Mouse (Mus musculus): Measurements from ENCODE around the gene Tst. TPM values are rescaled to one million over a fixed set of nuclear protein-coding genes. Genes with fewer than 3 reads are reported as not detected.

The Tst gene
- total and polyA plus RNA-seq, 2 experiments from 2014 or later, result 36.6 to 40.1 TPM

- WGBS, result 88% methylated on average over 13 of the region's 13 CpGs
- Histone ChIP-seq H3K4me2 (ENCODE audit: low read depth) (peak overlapping the region; percentile 84), H3K27ac (ENCODE audit: low read depth, low read length) (no peak overlapping the region; the same call in 1 of the 2 replicates), H3K4me3 (ENCODE audit: low read depth, low read length) (peak overlapping the region; percentile 71; the same call in 1 of the 2 replicates), H3K9me3 (ENCODE audit: low read length) (no peaks in the 10 kb centered on the region), H3K36me3 (ENCODE audit: insufficient read depth) (peaks cover 29% of the 10 kb centered on the region), H3K27me3 (ENCODE audit: insufficient read depth, low read length) (no peaks in the 10 kb centered on the region), H3K4me1 (ENCODE audit: insufficient read depth) (peaks cover 12% of the 10 kb centered on the region), H3K9ac (0 out of 2 replicates have a peak overlapping the region, but pooled peaks have one; percentile 85)
- DNase-seq (no peak), ATAC-seq (no peak)
- no peak for TF ChIP-seq CTCF (IDR thresholded peaks at IDR 0.05; ENCODE audit: low read depth)
Measured at GRCm38 (mm10) chr15:78429871-78430622, 24.3 kb upstream of the Tst start.

DNA sequence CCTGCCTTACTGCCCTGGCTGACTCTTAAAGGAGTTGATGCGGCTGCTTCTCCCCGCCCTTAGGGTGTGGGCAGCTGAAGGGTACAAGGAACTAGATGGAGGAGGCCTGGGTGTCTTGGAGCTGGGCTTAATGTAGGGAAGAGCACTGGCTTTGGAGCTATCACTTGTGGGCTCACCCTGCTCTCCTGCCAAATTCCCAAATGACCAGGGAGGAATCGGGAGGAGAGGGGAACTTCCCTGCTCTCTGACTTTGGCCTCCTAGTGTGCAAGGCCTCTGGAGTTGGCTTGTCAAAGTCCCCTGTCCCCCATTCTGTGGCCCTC is 23.4 kb upstream of the Tst start:
- Histone ChIP-seq H3K9me3 (ENCODE audit: low read length) (no peaks in the 10 kb centered on the region), H3K9ac (peak overlapping the region; percentile 85), H3K4me2 (ENCODE audit: low read depth) (peak overlapping the region; percentile 84), H3K27me3 (ENCODE audit: insufficient read depth, low read length) (no peaks in the 10 kb centered on the region), H3K4me3 (ENCODE audit: low read depth, low read length) (peak overlapping the region; percentile 71), H3K27ac (ENCODE audit: low read depth, low read length) (peak overlapping the region; percentile 54), H3K4me1 (ENCODE audit: insufficient read depth) (peaks cover 12% of the 10 kb centered on the region), H3K36me3 (ENCODE audit: insufficient read depth) (peaks cover 20% of the 10 kb centered on the region)
- ATAC-seq, result no peak
- 0% methylated on average over 3 of the region's 3 CpGs for WGBS
- TF ChIP-seq CTCF (IDR thresholded peaks at IDR 0.05; ENCODE audit: low read depth), result no peak
- DNase-seq, result no peak

DNA sequence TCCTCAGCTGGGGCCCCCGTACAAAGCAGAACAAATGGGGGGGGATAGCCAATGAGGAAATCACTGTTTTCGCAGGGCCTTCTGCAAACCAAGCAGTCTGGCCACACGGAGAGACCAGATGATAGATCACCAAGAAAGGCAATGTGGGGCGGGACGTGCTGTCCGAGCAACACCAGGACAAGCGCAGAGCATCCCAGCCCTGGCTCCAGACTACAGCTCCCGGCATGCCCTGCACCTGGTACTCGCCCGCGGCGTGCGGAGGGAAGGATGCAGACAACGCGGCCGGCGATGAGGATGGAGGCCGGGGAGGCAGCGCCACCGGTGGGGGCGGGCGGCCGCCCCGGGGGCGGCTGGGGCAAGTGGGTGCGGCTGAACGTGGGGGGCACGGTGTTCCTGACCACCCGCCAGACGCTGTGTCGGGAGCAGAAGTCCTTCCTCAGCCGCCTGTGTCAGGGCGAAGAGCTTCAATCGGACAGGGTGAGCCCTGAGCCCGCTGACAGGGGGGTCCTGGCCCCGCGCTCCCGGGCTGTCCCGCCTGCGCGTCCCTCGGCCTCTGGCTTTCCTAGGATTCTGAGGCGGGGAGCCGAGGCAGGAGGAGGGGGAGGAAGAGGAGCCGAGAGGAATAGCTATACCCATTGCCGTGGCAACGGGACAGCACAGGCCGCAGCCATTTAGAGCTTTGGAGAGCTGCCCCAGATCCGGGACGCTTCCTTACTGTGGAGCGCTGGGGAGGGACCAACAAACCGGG is 22.9 kb upstream of the Tst start, which contains the start of gene Kctd17:
Gene Kctd17 (plus strand): TSS at position 174 of the 748 bp plus-strand sequence.
- peak within 1 kb of the TSS; percentile 54 for H3K27ac ChIP-seq (ENCODE audit: low read depth, low read length)
- H3K9ac ChIP-seq, result peak within 1 kb of the TSS; percentile 85
- peak within 1 kb of the TSS; percentile 71 for H3K4me3 ChIP-seq (ENCODE audit: low read depth, low read length)
- 4% methylated on average over 52 of the region's 52 CpGs for WGBS
- H3K36me3 ChIP-seq (ENCODE audit: insufficient read depth), result peaks cover 14% of the 10 kb centered on the region
- peak; percentile 93 for ATAC-seq
- H3K4me1 ChIP-seq (ENCODE audit: insufficient read depth), result peaks cover 12% of the 10 kb centered on the region
- H3K4me2 ChIP-seq (ENCODE audit: low read depth), result peak within 1 kb of the TSS; percentile 84
- no peaks in the 10 kb centered on the region for H3K9me3 ChIP-seq (ENCODE audit: low read length)
- H3K27me3 ChIP-seq (ENCODE audit: insufficient read depth, low read length), result no peaks in the 10 kb centered on the region
- TF ChIP-seq CTCF (IDR thresholded peaks at IDR 0.05; ENCODE audit: low read depth), result no peak
- DNase-seq, result peak; percentile 81

- Histone ChIP-seq H3K9ac (no peak overlapping the region), H3K4me3 (ENCODE audit: low read depth, low read length) (no peak overlapping the region), H3K4me2 (ENCODE audit: low read depth) (no peak overlapping the region), H3K4me1 (ENCODE audit: insufficient read depth) (peaks cover 12% of the 10 kb centered on the region), H3K36me3 (ENCODE audit: insufficient read depth) (no peaks in the 10 kb centered on the region), H3K9me3 (ENCODE audit: low read length) (no peaks in the 10 kb centered on the region), H3K27me3 (ENCODE audit: insufficient read depth, low read length) (0 out of 2 replicates have a peak, but pooled peaks cover 6% of the 10 kb centered on the region), H3K27ac (ENCODE audit: low read depth, low read length) (no peak overlapping the region)
- no peak for TF ChIP-seq CTCF (IDR thresholded peaks at IDR 0.05; ENCODE audit: low read depth)
- ATAC-seq (no peak), DNase-seq (no peak)
- WGBS, result 68% methylated on average over 4 of the region's 4 CpGs
Measured at GRCm38 (mm10) chr15:78425230-78425629, 19.5 kb upstream of the Tst start.

- no peak overlapping the region for H3K4me3 ChIP-seq (ENCODE audit: low read depth, low read length)
- ATAC-seq, result no peak
- WGBS, result 29% methylated on average over 11 of the region's 11 CpGs
- 0 out of 2 replicates have a peak, but pooled peaks cover 6% of the 10 kb centered on the region for H3K27me3 ChIP-seq (ENCODE audit: insufficient read depth, low read length)
- no peak for DNase-seq
- no peaks in the 10 kb centered on the region for H3K9me3 ChIP-seq (ENCODE audit: low read length)
- H3K4me1 ChIP-seq (ENCODE audit: insufficient read depth), result peaks cover 5% of the 10 kb centered on the region
- no peak overlapping the region for H3K4me2 ChIP-seq (ENCODE audit: low read depth)
- no peak overlapping the region for H3K27ac ChIP-seq (ENCODE audit: low read depth, low read length)
- H3K36me3 ChIP-seq (ENCODE audit: insufficient read depth), result no peaks in the 10 kb centered on the region
- TF ChIP-seq CTCF (IDR thresholded peaks at IDR 0.05; ENCODE audit: low read depth), result no peak
- no peak overlapping the region for H3K9ac ChIP-seq
Measured at GRCm38 (mm10) chr15:78424507-78424906, 18.8 kb upstream of the Tst start.

DNA sequence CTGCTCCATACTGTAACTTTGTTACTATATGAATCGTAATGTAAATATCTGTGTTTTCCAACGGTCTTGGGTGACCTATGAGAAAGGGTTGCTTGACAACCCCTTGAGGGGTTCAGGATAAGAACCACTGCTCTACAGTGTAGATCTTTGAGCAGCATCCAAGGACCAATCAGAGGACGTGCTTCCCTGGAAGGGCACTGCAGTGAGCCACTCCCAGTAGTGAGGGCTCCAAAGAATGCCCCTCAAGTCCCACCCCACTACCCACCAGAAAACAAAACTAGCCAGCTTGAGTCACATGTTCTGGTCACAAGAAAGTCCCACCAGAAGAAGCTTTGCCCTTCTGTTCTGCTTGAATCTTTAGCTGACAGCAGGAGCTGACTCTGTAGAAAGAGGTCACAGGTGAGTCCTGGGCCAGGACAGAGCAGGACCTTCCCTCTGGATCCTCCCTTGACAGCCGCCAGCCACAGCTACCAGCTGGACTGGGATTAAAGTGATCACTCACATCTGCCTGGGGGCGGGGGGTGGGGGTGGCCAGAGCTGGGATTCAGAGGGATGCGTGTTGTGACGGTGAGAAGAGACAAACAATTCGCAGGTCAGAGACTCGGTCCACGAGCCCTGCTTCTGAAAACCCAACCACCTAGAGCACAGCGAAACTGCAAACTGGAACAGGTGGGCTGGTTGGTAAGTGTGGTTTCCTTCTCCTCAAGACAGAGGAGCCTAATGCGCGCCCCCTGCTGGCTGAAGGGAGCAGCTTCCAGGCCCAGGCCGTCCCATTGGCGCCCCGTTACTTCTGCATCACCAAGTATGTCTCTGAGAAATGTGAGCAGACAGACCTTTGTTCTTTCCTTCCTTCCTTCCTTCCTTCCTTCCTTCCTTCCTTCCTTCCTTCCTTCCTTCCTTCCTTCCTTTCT is 16.6 kb upstream of the Tst start:
- no peaks in the 10 kb centered on the region for H3K4me1 ChIP-seq (ENCODE audit: insufficient read depth)
- H3K27ac ChIP-seq (ENCODE audit: low read depth, low read length), result no peak overlapping the region
- no peak overlapping the region for H3K4me3 ChIP-seq (ENCODE audit: low read depth, low read length)
- peak; percentile 90 for ATAC-seq
- H3K27me3 ChIP-seq (ENCODE audit: insufficient read depth, low read length), result 0 out of 2 replicates have a peak, but pooled peaks cover 6% of the 10 kb centered on the region
- WGBS, result 18% methylated on average over 16 of the region's 16 CpGs
- no peak overlapping the region for H3K9ac ChIP-seq
- H3K36me3 ChIP-seq (ENCODE audit: insufficient read depth), result no peaks in the 10 kb centered on the region
- peak; percentile 92 for DNase-seq
- TF ChIP-seq CTCF (IDR thresholded peaks at IDR 0.05; ENCODE audit: low read depth), result peak; percentile 93
- no peaks in the 10 kb centered on the region for H3K9me3 ChIP-seq (ENCODE audit: low read length)
- H3K4me2 ChIP-seq (ENCODE audit: low read depth), result peak overlapping the region; percentile 6; the same call in 1 of the 2 replicates
